Mouse (Mus musculus) ES-E14 (cell line): ENCODE measurements around the gene Ift88.

Experiments
- CHD2 ChIP-seq: IDR thresholded peaks from 2 replicates; pipeline ENCODE4 v1.6.1; 2014; ENCODE audit warnings: mild to moderate bottlenecking, low read depth, low read length, inconsistent platforms
- MAFK ChIP-seq: IDR thresholded peaks from 2 replicates; pipeline ENCODE4 v1.6.1; 2014; ENCODE audit warnings: mild to moderate bottlenecking, low read depth, low read length, inconsistent platforms; ENCODE audit not compliant: insufficient read depth
- ZC3H11A ChIP-seq: IDR thresholded peaks from 2 replicates; pipeline ENCODE4 v1.6.1; 2012; ENCODE audit warnings: low read depth, mild to moderate bottlenecking, inconsistent platforms, low read length, borderline replicate concordance
- ZNF384 ChIP-seq: IDR thresholded peaks from 2 replicates; pipeline ENCODE4 v1.6.1; 2012; ENCODE audit warnings: low read depth, low read length, inconsistent platforms

- TF ChIP-seq ZNF384 (no peak), MAFK (no peak), CHD2 (no peak), ZC3H11A (no peak)
Observed at GRCm38 (mm10) chr14:57532577-57532976, 108.7 kb downstream of the Ift88 start.
